Mouse (Mus musculus) heart, postnatal 36 days (tissue): Measurements from ENCODE around the gene Ttc25. TPM values are rescaled to one million over a fixed set of nuclear protein-coding genes. Genes with fewer than 3 reads are reported as not detected.
"Not testable (repeated sequence)": the region's sequence is repeated elsewhere in the genome, so short reads cannot be mapped to it uniquely, and the experiment has no call there.

Source experiments
- DNase-seq, 2 experiments: peaks; one replicate each; pipeline ENCODE4 v3.0.0; 2021 to 2022
- intact Hi-C: fragments of 180-260 bp; cut with DNase I; formaldehyde crosslinking; loops from one replicate; pipeline ENCODE4 v1.15.1; 2025
- total RNA-seq, 2 experiments: library from RNA; stranded (reverse); gene quantifications; 2 replicates each; pipeline ENCODE4 v1.2.3; 2021

The Ttc25 gene
- total RNA-seq, 2 experiments from 2014 or later: 0.22 to 0.49 TPM

GRCm38 (mm10) chr11:100592346-100593046, 47.1 kb downstream of the Ttc25 start:
- intact Hi-C loops: no loop called here
- no peak for DNase-seq

GRCm38 (mm10) chr11:100594608-100595007, 49.2 kb downstream of the Ttc25 start:
- intact Hi-C loops: no loop called here

GRCm38 (mm10) chr11:100595533-100595932, 50.1 kb downstream of the Ttc25 start:
- intact Hi-C loops: no loop called here
- no peak for DNase-seq

More at GRCm38 (mm10) chr11:100594608-100595007, 49.2 kb downstream of the Ttc25 start:
- no peak for DNase-seq

GRCm38 (mm10) chr11:100598074-100598473, 52.7 kb downstream of the Ttc25 start:
- intact Hi-C loops: no loop called here
- DNase-seq: no peak

GRCm38 (mm10) chr11:100601372-100601771, 56.0 kb downstream of the Ttc25 start:
- no peak for DNase-seq
- intact Hi-C loops: no loop called here

GRCm38 (mm10) chr11:100603155-100603554, 57.7 kb downstream of the Ttc25 start:
- no peak for DNase-seq
- intact Hi-C loops: no loop called here

- no peak for DNase-seq
- intact Hi-C loops: no loop called here
These were observed 58.4 kb downstream of the Ttc25 start for GRCm38 (mm10) chr11:100603813-100604212.

GRCm38 (mm10) chr11:100604321-100605005, 59.1 kb downstream of the Ttc25 start:
- intact Hi-C loops: no loop called here
- DNase-seq: no peak

- no peak for DNase-seq
- intact Hi-C loops: no loop called here
These were observed 60.0 kb downstream of the Ttc25 start for GRCm38 (mm10) chr11:100605451-100605850.

- intact Hi-C loops: no loop called here
- DNase-seq: no peak
These were observed 61.7 kb downstream of the Ttc25 start for GRCm38 (mm10) chr11:100607121-100607520.

- no peak for DNase-seq
- intact Hi-C loops: no loop called here
These were observed 63.4 kb downstream of the Ttc25 start for GRCm38 (mm10) chr11:100608796-100609195.

GRCm38 (mm10) chr11:100609355-100609996, 64.1 kb downstream of the Ttc25 start:
- no peak for DNase-seq
- intact Hi-C loops: no loop called here

GRCm38 (mm10) chr11:100609997-100610680, 64.7 kb downstream of the Ttc25 start:
- no peak for DNase-seq

GRCm38 (mm10) chr11:100611627-100612026, 66.2 kb downstream of the Ttc25 start:
- intact Hi-C loops: no loop called here
- DNase-seq: no peak

More at GRCm38 (mm10) chr11:100609997-100610680, 64.7 kb downstream of the Ttc25 start:
- intact Hi-C loops: no loop called here

GRCm38 (mm10) chr11:100613241-100613640, 67.8 kb downstream of the Ttc25 start:
- intact Hi-C loops: no loop called here
- no peak for DNase-seq

GRCm38 (mm10) chr11:100616332-100616731, 70.9 kb downstream of the Ttc25 start:
- no peak for DNase-seq
- intact Hi-C loops: no loop called here

- intact Hi-C loops, DNase-seq: not testable (repeated sequence)
These were observed 71.4 kb downstream of the Ttc25 start for GRCm38 (mm10) chr11:100616836-100617235.

GRCm38 (mm10) chr11:100617480-100617879, 72.1 kb downstream of the Ttc25 start:
- DNase-seq: no peak
- intact Hi-C loops: no loop called here

- intact Hi-C loops: loop anchor here (2.0 kb wide), 1 partner anchor 48 kb away; no protein-coding TSS in a partner anchor
- peak in 1 of 2 experiments; percentile 51 for DNase-seq
These were observed 73.5 kb downstream of the Ttc25 start, which contains the start of gene Nkiras2 for GRCm38 (mm10) chr11:100618761-100619484. Nkiras2 (plus strand) TSS chr11:100619244.

- DNase-seq: peak; percentile 92 to 96
- intact Hi-C loops: loop anchor here (2.0 kb wide), 1 partner anchor 49 kb away; no protein-coding TSS in a partner anchor
These were observed 74.1 kb downstream of the Ttc25 start for GRCm38 (mm10) chr11:100619485-100619975.
